Mouse (Mus musculus): ENCODE measurements around the gene Dlec1. TPM values are rescaled to one million over a fixed set of nuclear protein-coding genes. Genes with fewer than 3 reads are reported as not detected.

The Dlec1 gene
- total RNA-seq, 2 experiments from 2014 or later, result 0.64 TPM; not detected in 1

Other genes starting within 250 kb of the Dlec1 start
- gene Ctdspl, start 176.0 kb upstream of the Dlec1 start, total RNA-seq (2021), result 10 to 100 TPM; 10.6 to 12.8 TPM
- gene Vill, start 49.7 kb upstream of the Dlec1 start, total RNA-seq (2021), result 1 to 10 TPM in 1 of 2 experiments, under 1 TPM in 1; 0.42 to 1.3 TPM
- gene Plcd1, start 9.0 kb upstream of the Dlec1 start, total RNA-seq (2021), result 10 to 100 TPM; 14.1 to 16.5 TPM
- gene Acaa1b, start 54.6 kb downstream of the Dlec1 start, total RNA-seq (2021), result 1 to 10 TPM; 1.7 to 4.3 TPM
- not detected for gene Gm47289, start 56.7 kb downstream of the Dlec1 start, total RNA-seq (2021)
- gene Slc22a13, start 106.6 kb downstream of the Dlec1 start, total RNA-seq (2021), result not detected
- gene Oxsr1, start 219.9 kb downstream of the Dlec1 start, total RNA-seq (2021), result 10 to 100 TPM; 51.0 to 52.6 TPM
- gene Acaa1a, start 237.2 kb downstream of the Dlec1 start, total RNA-seq (2021), result 10 to 100 TPM; 77.1 to 85.3 TPM
- 10 to 100 TPM; 12.9 to 13.9 TPM for gene Myd88, start 238.9 kb downstream of the Dlec1 start, total RNA-seq (2021)